Mouse (Mus musculus): ENCODE measurements around the gene Gys1.
"Not testable (repeated sequence)": the region's sequence is repeated elsewhere in the genome, so short reads cannot be mapped to it uniquely, and the experiment has no call there.

Gene Gys1

GRCm38 (mm10) chr7:45457204-45458060 is 22.8 kb downstream of the Gys1 start:
- DNase-seq: no peak

DNA sequence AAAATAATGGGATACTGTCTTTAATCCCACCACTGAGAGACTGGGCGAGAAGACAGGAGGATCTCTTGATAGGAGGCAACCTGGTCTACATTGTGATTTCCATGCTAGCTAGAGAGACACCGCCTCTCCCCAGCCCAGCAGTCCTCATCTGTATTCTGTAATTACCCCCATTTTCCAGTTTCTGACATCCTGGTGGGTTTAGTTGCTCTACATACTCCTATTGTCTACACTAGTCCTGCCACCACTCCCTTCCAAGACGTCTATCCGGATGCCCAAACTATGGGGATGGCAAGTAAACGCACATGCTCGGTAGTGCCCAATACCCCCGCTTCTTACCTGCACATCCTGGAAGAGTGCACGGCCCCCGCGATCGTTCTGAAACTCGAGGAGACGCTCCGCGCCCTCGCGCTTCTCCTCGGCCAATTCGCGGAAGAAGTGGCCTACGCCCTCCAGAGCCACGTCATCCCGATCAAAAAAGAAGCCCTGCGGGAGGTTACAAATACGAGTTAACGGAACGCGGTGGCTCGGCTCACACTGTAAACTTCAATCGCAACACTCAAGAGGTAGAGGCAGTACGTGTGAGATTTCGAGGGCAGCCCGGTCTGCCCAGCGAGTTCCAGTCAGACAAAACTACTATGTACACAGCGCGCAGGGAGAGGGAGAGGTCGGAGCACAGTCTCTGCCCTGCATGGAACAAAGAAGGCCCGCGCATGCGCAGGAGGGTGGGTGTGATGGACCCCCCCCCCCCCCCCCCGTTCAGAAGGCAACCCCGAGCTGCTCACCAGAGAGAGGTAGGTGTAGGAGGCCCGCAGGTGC is 24.3 kb downstream of the Gys1 start:
- DNase-seq: peak; percentile 80

GRCm38 (mm10) chr7:45459564-45460140 is 25.0 kb downstream of the Gys1 start, which contains the start of gene Ftl1:
TSS of gene Ftl1 (minus strand) at chr7:45459884.
- peak; percentile 94 for DNase-seq

DNA sequence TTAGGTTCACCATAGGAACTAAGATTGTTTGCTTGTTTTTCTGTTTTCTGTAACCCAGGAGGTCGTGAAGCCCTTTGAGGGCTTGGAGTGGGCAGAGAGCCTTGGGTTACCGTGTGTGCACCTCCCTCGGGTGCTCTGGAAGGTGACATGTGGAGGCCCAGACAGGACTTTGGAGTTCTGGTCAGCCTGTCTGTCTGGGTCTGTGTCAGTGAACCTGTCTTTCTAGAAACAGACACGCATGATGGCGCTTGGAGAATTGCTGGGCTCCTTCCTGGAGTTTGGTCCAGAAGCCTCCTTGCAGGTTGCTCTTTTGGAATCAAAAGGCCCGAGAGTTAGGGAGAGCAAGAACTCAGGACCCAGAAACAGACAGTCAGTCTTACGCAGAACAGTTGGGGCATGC is 25.7 kb downstream of the Gys1 start:
- no peak for DNase-seq

- DNase-seq: no peak
Measured at GRCm38 (mm10) chr7:45460860-45461314, 26.2 kb downstream of the Gys1 start.

DNA sequence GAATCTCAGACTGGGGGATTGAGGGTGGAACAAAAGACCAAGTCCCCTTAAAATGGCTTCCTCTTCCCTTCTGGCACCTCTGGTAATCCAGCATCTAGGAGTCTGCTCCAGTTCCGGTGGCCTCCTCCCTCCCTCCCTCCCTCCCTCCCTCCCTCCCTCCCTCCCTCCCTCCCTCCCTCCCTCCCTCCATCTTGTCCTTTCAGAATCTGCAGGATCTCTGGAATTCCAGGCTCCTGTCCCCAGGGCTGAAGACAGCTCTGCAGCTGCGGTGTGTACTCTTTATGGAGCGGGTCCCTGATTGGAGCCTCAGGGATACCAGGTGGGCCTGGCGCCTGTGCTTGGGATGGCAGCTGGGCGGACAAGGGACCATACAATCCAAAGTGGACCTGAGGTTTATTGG is 26.7 kb downstream of the Gys1 start:
- no peak for DNase-seq

DNA sequence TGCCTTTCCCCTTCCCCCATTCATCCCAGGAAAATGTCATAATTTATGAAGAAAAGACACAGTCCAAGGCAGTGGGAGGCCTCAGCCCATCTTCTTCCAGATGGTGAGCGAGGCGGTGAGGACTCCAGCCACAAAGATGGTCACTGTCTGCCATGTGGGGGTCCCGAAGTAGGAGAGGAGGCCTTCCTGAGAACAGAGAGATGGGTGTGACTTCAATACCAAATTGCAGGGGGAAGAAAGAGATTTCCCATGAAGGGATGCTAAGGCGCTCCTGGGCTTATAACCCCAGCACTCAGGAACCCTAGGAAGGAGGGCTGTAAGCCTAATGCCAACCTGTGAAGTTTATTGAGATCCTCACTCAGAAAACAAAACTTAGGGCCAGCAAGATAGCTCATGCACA is 27.1 kb downstream of the Gys1 start:
- no peak for DNase-seq

- DNase-seq: no peak
Measured at GRCm38 (mm10) chr7:45462325-45462724, 27.7 kb downstream of the Gys1 start.

- not testable (repeated sequence) for DNase-seq
Measured at GRCm38 (mm10) chr7:45462868-45463267, 28.2 kb downstream of the Gys1 start.

- DNase-seq: no peak
Measured at GRCm38 (mm10) chr7:45463987-45464778, 29.5 kb downstream of the Gys1 start.

GRCm38 (mm10) chr7:45465112-45465511 is 30.5 kb downstream of the Gys1 start:
- no peak for DNase-seq

GRCm38 (mm10) chr7:45465549-45465948 is 30.9 kb downstream of the Gys1 start:
- no peak for DNase-seq

DNA sequence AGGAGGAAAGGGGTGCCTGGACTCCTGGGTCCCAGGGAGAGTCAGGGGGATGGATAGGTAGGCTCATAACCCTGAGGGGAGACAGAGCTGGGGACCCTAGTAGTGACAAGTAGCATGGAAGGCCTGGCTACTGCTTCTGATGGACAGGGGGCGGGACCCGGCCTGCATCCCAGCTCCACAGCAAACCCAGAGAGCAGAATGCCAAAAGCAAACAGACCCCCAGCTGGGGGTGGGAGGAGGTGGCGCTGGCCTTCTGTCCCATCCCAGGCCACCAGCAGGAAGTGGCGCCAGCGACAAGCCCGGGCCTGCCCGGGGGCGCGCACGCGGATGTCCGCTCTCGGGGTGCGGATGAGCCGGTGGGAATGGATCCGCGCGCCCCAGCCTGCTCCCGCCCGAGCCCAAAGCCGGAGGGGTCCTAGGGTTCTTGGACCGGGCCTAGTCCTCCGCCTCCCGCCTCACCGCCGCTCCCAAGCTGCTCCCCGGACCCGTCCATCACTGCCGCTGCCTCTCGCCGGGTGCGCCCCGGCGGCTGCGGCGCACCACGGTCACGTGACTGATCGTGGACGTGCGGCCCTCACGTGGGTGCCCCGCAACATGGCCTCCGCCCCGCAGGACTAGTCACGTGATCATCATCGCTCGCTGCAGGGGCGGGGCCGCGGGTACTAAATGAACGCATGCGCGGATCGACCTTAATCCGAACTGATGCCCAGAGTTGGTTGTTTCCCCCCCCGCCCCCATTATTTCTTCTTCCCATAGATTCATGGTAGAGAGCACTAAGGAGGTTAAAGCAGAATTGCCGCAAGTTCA is 31.8 kb downstream of the Gys1 start, which contains the start of gene Bax:
Gene Bax, minus strand, starts transcription at position 616 of the 807 bp plus-strand sequence.
- peak; percentile 98 for DNase-seq

GRCm38 (mm10) chr7:45467090-45467670 is 32.5 kb downstream of the Gys1 start:
- DNase-seq: no peak

- no peak for DNase-seq
Measured at GRCm38 (mm10) chr7:45470869-45471268, 36.2 kb downstream of the Gys1 start.

GRCm38 (mm10) chr7:45475291-45475969 is 40.8 kb downstream of the Gys1 start:
- no peak for DNase-seq

DNA sequence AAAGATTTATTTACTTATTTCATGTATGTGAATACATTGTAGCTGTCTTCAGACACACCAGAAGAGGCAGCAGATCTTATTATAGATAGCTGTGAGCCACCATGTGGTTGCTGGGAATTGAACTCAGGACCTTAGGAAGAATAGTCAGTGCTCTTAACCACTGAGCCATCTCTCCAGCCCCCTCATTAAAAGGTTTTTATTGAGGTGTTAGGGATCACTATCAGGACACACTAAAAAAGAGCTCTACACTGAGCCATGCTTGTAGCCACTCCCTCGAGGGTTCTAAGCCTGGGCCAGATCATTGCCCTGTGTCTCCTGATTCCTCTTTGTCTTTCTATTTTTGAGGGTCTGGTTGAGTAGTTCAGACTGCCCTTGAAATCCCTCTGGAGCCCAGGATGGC is 41.8 kb downstream of the Gys1 start:
- DNase-seq: no peak

DNA sequence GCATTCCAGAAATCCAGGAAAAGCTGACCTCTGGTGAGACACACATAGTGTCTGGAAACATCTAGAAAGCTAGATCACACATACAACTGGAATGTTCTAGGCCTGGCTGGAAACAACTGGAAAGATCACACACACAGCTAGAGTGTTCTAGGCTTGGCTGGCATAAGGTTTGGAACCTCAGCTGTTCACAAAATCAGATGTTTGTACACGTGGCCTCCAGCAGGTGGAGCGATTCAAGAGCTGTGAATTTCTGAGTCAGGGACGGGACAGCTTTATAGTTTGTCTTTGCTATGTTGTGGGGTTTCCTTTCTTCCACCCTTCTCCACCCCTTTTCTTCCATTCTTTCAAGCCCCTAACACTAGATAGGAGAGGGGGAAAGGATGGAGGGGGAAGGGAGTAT is 42.4 kb downstream of the Gys1 start:
- DNase-seq: no peak

- no peak for DNase-seq
Measured at GRCm38 (mm10) chr7:45478774-45479173, 44.1 kb downstream of the Gys1 start.

- DNase-seq: not testable (repeated sequence)
Measured at GRCm38 (mm10) chr7:45480310-45480709, 45.7 kb downstream of the Gys1 start.
